Mouse (Mus musculus) CD4-positive naive resting alpha-beta T cell, adult 76 days (primary cell): ENCODE measurements around the gene Crtap. TPM values are rescaled to one million over a fixed set of nuclear protein-coding genes. Genes with fewer than 3 reads are reported as not detected.

ENCODE experiments used
- total RNA-seq: library from RNA; stranded (reverse); gene quantifications from one replicate; pipeline ENCODE4 v1.2.4, GENCODE M21; 2023

Gene Crtap
- 5.0 TPM for total RNA-seq

DNA sequence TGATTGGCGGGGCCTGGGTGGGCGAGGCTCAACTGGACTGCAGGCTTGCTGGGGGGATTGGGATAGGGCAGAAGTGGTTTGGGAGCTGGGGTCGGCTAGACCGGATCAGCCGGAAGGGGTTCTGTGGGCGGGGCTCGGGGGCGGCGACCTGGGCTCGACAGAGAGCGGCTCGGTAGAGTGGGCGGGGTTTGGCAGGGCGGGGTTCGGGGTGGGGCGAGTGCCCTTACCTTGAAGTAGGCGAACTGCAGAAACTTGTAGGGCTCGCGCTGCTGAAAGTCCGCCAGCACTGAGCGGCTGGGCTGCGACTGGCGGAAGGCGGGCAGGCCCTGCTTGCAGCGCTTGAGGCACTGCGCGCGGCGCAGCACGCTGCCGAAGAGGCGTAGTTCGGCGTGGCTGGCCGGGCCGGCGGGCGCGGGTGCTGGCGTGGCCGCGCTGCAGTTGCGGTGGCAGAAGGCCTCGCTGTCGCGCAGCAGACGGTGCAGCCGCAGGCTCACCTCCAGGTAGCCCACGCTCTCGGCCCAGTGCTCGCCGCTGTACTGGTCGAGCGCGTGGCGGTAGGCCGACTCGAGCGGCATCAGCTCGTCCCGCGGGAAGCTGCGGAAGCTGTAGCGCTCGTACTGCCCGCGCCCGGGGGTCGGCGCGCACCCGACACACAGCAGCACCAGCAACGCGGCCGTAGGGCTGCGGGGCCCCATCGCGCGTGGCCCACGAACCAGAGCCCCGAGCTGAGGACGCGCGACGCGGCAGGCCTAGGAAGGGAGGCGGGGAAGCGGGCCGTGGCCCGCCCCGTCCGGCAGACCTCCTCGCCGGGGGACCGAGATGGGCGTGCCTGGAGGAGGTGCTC lies at the start of gene Crtap:
Gene Crtap, minus strand, starts transcription at position 771 of the 844 bp plus-strand sequence.

DNA sequence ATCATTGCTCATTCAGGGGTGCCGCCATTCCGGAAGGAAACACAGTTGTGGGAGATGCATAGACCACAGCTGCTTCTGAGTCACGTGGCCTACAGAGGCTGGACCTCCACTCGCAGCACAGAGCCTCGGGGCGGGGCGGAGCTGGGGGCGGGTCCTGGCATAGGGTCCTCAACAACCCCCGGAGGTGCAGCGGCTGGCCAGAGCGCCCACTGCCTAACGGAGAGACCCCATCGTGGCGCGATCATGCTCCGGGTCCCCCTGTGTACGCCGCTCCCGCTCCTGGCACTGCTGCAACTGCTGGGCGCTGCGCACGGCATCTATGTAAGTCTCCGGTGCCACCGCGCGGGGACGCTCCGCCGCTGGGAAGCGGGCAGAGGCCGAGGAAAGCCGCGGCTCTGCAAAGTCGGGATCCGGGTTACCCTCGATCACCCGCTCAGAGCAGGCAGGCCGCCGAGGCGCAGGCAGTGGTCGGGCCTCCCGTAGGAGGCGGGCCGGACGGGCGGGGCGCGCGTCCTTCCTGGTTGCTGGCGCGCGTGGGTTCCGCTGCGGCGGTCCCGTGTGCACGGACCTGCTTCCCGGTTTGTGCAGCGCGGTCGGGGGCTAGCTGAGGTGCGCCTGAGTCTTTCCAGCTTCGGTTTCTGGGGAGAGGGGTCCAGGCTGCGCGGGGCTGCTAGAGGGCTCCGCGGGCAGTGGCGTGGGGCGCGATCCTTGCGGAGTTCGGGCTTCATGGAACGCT lies 10.6 kb upstream of the Crtap start, which contains the start of the genes Glb1 and Tmppe:
Gene Glb1, plus strand, starts transcription at position 128 of the 736 bp plus-strand sequence.
Gene Tmppe, plus strand, starts transcription at position 157 of the 736 bp plus-strand sequence.

DNA sequence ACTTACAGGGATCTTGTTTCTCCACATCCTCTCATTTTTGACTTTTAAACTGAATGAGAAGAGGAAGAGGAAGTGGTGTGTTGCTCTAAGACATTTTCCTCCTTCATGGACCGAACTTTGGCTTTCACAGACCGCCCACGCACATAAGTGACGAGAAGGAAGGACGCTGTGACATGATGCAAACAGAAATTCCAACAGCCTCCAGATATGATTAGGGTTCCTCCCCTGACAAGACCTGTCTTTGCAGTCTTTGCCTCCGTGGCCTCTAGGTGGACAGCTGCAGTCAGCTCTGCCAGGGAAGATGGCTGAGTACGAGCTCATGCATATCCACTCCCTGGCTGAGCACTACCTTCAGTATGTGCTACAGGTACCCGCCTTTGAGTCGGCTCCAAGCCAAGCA lies 60.6 kb downstream of the Crtap start, which contains the start of gene Bcl2a1c:
Gene Bcl2a1c, plus strand, starts transcription at position 281 of the 400 bp plus-strand sequence.

Other genes with a start within 250 kb of the Crtap start
- not detected for gene Bcl2a1c, start 60.5 kb downstream of the Crtap start, total RNA-seq
- 18.1 TPM for gene Glb1, start 10.4 kb upstream of the Crtap start, total RNA-seq
- gene Tmppe, start 10.4 kb upstream of the Crtap start, total RNA-seq = 10.6 TPM
- gene Ccr4, start 114.2 kb upstream of the Crtap start, total RNA-seq = 0.62 TPM
- not detected for gene C130032M10Rik, start 125.0 kb upstream of the Crtap start, total RNA-seq
- not detected for gene Trim71, start 173.7 kb upstream of the Crtap start, total RNA-seq
- 73.2 TPM for gene Cnot10, start 249.5 kb upstream of the Crtap start, total RNA-seq